Mouse (Mus musculus) kidney, adult 8-10 months (tissue): ENCODE results near the gene Gm9922.

Source experiments
- DNase-seq, 2 experiments: peaks; one replicate each; pipeline ENCODE4 v3.0.0; 2022

Gene Gm9922

GRCm38 (mm10) chr14:101729237-101729971, at the start of gene Gm9922, which contains the start of gene Lmo7:
Gm9922 (minus strand) TSS chr14:101729814.
Lmo7 (plus strand) TSS chr14:101729957.
- DNase-seq: peak; percentile 90 to 93

GRCm38 (mm10) chr14:101778426-101778825, 48.8 kb upstream of the Gm9922 start:
- DNase-seq: no peak

GRCm38 (mm10) chr14:101777129-101777493, 47.5 kb upstream of the Gm9922 start:
- no peak for DNase-seq

GRCm38 (mm10) chr14:101776296-101777128, 46.9 kb upstream of the Gm9922 start:
- DNase-seq: no peak

- peak in 1 of 2 experiments; percentile 17 for DNase-seq
Measured at GRCm38 (mm10) chr14:101774631-101775030, 45.0 kb upstream of the Gm9922 start.

GRCm38 (mm10) chr14:101771756-101772155, 42.1 kb upstream of the Gm9922 start:
- no peak for DNase-seq

- DNase-seq: peak; percentile 31 to 43
Measured at GRCm38 (mm10) chr14:101771336-101771735, 41.7 kb upstream of the Gm9922 start.

GRCm38 (mm10) chr14:101763762-101764295, 34.2 kb upstream of the Gm9922 start:
- DNase-seq: no peak

GRCm38 (mm10) chr14:101762267-101762666, 32.7 kb upstream of the Gm9922 start:
- DNase-seq: peak in 1 of 2 experiments; percentile 23

GRCm38 (mm10) chr14:101755425-101755824, 25.8 kb upstream of the Gm9922 start:
- no peak for DNase-seq

GRCm38 (mm10) chr14:101750910-101751309, 21.3 kb upstream of the Gm9922 start:
- no peak for DNase-seq

- DNase-seq: peak; percentile 27 to 46
Measured at GRCm38 (mm10) chr14:101748436-101748835, 18.8 kb upstream of the Gm9922 start.

- DNase-seq: no peak
Measured at GRCm38 (mm10) chr14:101747811-101748210, 18.2 kb upstream of the Gm9922 start.

GRCm38 (mm10) chr14:101746635-101747034, 17.0 kb upstream of the Gm9922 start:
- peak; percentile 40 to 73 for DNase-seq

GRCm38 (mm10) chr14:101737501-101737900, 7.9 kb upstream of the Gm9922 start:
- no peak for DNase-seq

GRCm38 (mm10) chr14:101733542-101734303, 4.1 kb upstream of the Gm9922 start:
- no peak for DNase-seq

GRCm38 (mm10) chr14:101729972-101730692, 518 bp upstream of the Gm9922 start:
- DNase-seq: no peak

- DNase-seq: no peak
Measured at GRCm38 (mm10) chr14:101714414-101714813, 15.2 kb downstream of the Gm9922 start.

GRCm38 (mm10) chr14:101707088-101707487, 22.5 kb downstream of the Gm9922 start:
- DNase-seq: no peak

GRCm38 (mm10) chr14:101704479-101704878, 25.1 kb downstream of the Gm9922 start:
- DNase-seq: no peak

- no peak for DNase-seq
Measured at GRCm38 (mm10) chr14:101688406-101688805, 41.2 kb downstream of the Gm9922 start.

GRCm38 (mm10) chr14:101687696-101688095, 41.9 kb downstream of the Gm9922 start:
- DNase-seq: peak; percentile 54 to 67
